Comparison of ENCODE assay signal across 23 mouse cellular contexts in the genomic region with DNA sequence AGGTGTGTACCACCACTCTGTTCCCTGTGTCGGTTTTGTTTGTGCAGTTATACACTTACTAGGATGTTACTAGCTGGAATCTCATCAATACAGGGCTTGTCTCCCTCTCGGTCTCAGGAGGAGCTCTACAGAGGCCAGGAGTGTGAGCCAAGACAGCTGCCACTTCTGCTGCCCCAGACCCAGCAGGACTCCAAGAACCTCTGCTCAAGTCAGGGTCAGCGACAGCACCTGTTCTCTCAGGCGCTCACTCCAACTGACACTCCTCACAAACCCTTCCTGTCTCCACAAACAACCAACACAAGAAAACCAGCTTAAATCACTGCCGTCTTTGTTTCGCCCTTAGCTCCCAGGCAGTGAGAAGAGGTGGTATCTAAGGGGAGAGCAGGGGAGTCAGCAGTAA. TPM values are rescaled to one million over a fixed set of nuclear protein-coding genes. Genes with fewer than 3 reads are reported as not detected.
DNase-seq lines count a peak whose midpoint lies in the region; ATAC-seq and TF ChIP-seq lines count a peak whose summit lies in the region.
"Had no signal": no experiment of that assay in that cellular context is flagged by ENCODE, and none has a peak within 500 bp of the region (broad histone marks: within the 10 kb centered on the region; RNA-seq: fewer than 3 reads in every experiment).

No protein-coding gene starts in this region.

- TF ChIP-seq POLR2A in kidney, adult 2 months (IDR thresholded peaks at IDR 0.05; ENCODE audit: low read depth, low read length): no peak
- TF ChIP-seq POLR2A in myocyte (IDR thresholded peaks at IDR 0.05; ENCODE audit: insufficient read length, low read depth): no peak

- H3K9ac ChIP-seq in hindbrain, embryonic 14.5 days: no peak overlapping the region
- H3K9ac ChIP-seq: forebrain, embryonic 13.5 days; forebrain, embryonic 15.5 days; forebrain, postnatal 0 days had no signal

- no peaks in the 10 kb centered on the region for H3K9me3 ChIP-seq in hindbrain, embryonic 14.5 days (ENCODE audit: control insufficient read depth, low read length)
- H3K9me3 ChIP-seq: forebrain, embryonic 13.5 days; forebrain, embryonic 15.5 days had no signal

- H3K79me2 ChIP-seq in myocyte (ENCODE audit: control insufficient read depth, insufficient read depth): peaks cover 78% of the 10 kb centered on the region

- H3K27ac ChIP-seq in gastrocnemius, adult 2 months: peak overlapping the region; percentile 85
- peak overlapping the region; percentile 43 for H3K27ac ChIP-seq in kidney, adult 2 months (ENCODE audit: insufficient read depth, low read depth, low read length)
- peak overlapping the region; percentile 77 for H3K27ac ChIP-seq in brown adipose tissue, adult 24 weeks (replicated peaks; ENCODE audit: low read depth, low read length)
- no peak overlapping the region for H3K27ac ChIP-seq in hindbrain, embryonic 14.5 days
- H3K27ac ChIP-seq: forebrain, embryonic 13.5 days; forebrain, embryonic 15.5 days had no signal

- ATAC-seq in hindbrain, embryonic 14.5 days (ENCODE audit: low FRiP score): no peak
- ATAC-seq: forebrain, embryonic 13.5 days; forebrain, embryonic 15.5 days; forebrain, postnatal 0 days had no signal

- no peak for TF ChIP-seq CTCF in gastrocnemius, adult 2 months (IDR thresholded peaks at IDR 0.05)
- no peak for TF ChIP-seq CTCF in kidney, adult 2 months (conservative IDR thresholded peaks at IDR 0.05; ENCODE audit: insufficient read depth, insufficient read length, low read depth, low read length)

- no peaks in the 10 kb centered on the region for H3K36me3 ChIP-seq in kidney, adult 2 months (ENCODE audit: control insufficient read depth, insufficient read depth, low read length)
- H3K36me3 ChIP-seq in myocyte (ENCODE audit: control insufficient read depth, insufficient read depth): peaks cover 14% of the 10 kb centered on the region
- H3K36me3 ChIP-seq in hindbrain, embryonic 14.5 days (replicated peaks; ENCODE audit: control insufficient read depth, insufficient read depth): peaks cover 13% of the 10 kb centered on the region

- H3K4me1 ChIP-seq in kidney, adult 2 months (ENCODE audit: control insufficient read depth, insufficient read depth, low read length): peaks cover 68% of the 10 kb centered on the region
- peaks cover 51% of the 10 kb centered on the region for H3K4me1 ChIP-seq in brown adipose tissue, adult 24 weeks (ENCODE audit: control insufficient read depth, insufficient read depth, insufficient read length, low read length)
- H3K4me1 ChIP-seq in hindbrain, embryonic 14.5 days (replicated peaks; ENCODE audit: control insufficient read depth, insufficient read depth, low read length): no peaks in the 10 kb centered on the region
- H3K4me1 ChIP-seq: forebrain, embryonic 13.5 days; forebrain, embryonic 15.5 days had no signal

- 71% methylated on average over 6 of the region's 6 CpGs for WGBS in kidney, adult 2 months
- WGBS in hindbrain, embryonic 14.5 days: 92% methylated on average over 6 of the region's 6 CpGs

- H3K4me2 ChIP-seq in myocyte (ENCODE audit: low read depth): no peak overlapping the region
- H3K4me2 ChIP-seq in hindbrain, embryonic 14.5 days (replicated peaks): no peak overlapping the region
- H3K4me2 ChIP-seq: forebrain, embryonic 13.5 days; forebrain, embryonic 15.5 days had no signal

- H3ac ChIP-seq in myocyte (ENCODE audit: control insufficient read depth, insufficient read length): no peak overlapping the region

- intact Hi-C loops in gastrocnemius, adult 2 months (cut with DNase I): no loop called here
- intact Hi-C loops in gastrocnemius, postnatal 14 days (cut with DNase I; ENCODE audit: low total_unique reads): no loop called here

- no peaks in the 10 kb centered on the region for H3K27me3 ChIP-seq in kidney, adult 2 months (replicated peaks; ENCODE audit: control insufficient read depth, insufficient read depth, low read length)
- H3K27me3 ChIP-seq in myocyte (ENCODE audit: control insufficient read depth, insufficient read depth, insufficient read length): no peaks in the 10 kb centered on the region
- no peaks in the 10 kb centered on the region for H3K27me3 ChIP-seq in hindbrain, embryonic 14.5 days (ENCODE audit: control insufficient read depth, insufficient read depth, low read length)
- H3K27me3 ChIP-seq: forebrain, embryonic 13.5 days; forebrain, embryonic 15.5 days had no signal

- no peak overlapping the region for H3K4me3 ChIP-seq in gastrocnemius, adult 2 months
- H3K4me3 ChIP-seq in kidney, adult 2 months (ENCODE audit: insufficient read depth, low read depth, low read length): no peak overlapping the region
- no peak overlapping the region for H3K4me3 ChIP-seq in brown adipose tissue, adult 24 weeks (ENCODE audit: insufficient read depth, low read depth, low read length)
- H3K4me3 ChIP-seq in myocyte: no peak overlapping the region
- no peak overlapping the region for H3K4me3 ChIP-seq in hindbrain, embryonic 14.5 days (replicated peaks; ENCODE audit: low read length)
- H3K4me3 ChIP-seq: forebrain, embryonic 13.5 days; forebrain, embryonic 15.5 days had no signal

- DNase-seq in gastrocnemius, adult 2 months: peak; percentile 69
- DNase-seq in gastrocnemius, postnatal 14 days: no peak
- DNase-seq in kidney, adult 2 months: no peak
- no peak for DNase-seq in kidney, postnatal 25 days
- DNase-seq in thymus, postnatal 0 days (ENCODE audit: low spot score): no peak
- DNase-seq in hindbrain, embryonic 14.5 days (ENCODE audit: low spot score): no peak
- DNase-seq: adrenal gland, adult 2 months; adrenal gland, postnatal 10 days; adrenal gland, postnatal 25 days; cerebellum, adult 11-12 months; cerebellum, adult 2 months; cerebellum, adult 9-10 months; cerebellum, postnatal 10 days; cerebellum, postnatal 25 days; forebrain, postnatal 0 days had no signal

TF ChIP-seq in myocyte, 11 proteins besides CTCF, POLR2A, EP300 and RAD21:
- TF ChIP-seq USF1 (IDR thresholded peaks at IDR 0.05; ENCODE audit: low read depth) (no peak), MYOG (IDR thresholded peaks at IDR 0.05; ENCODE audit: control insufficient read depth in 1 of 3, insufficient read depth in 1 of 3, insufficient read length in 2 of 3, low read depth in 2 of 3) (peak in 2 of 3 experiments; percentile 53 to 89), TCF12 (IDR thresholded peaks at IDR 0.05; ENCODE audit: insufficient read depth, poor library complexity, severe bottlenecking) (peak; percentile 40), REST (IDR thresholded peaks at IDR 0.05; ENCODE audit: insufficient read depth, insufficient read length) (no peak), MYOD1 (IDR thresholded peaks at IDR 0.05; ENCODE audit: control insufficient read depth in 1 of 3, insufficient read length in 2 of 3, low read depth in 2 of 3) (peak in 2 of 3 experiments; percentile 71 to 84), TCF3 (IDR thresholded peaks at IDR 0.05; ENCODE audit: insufficient read length, low read depth) (peak; percentile 17)

RNA-seq across cellular contexts. Expression of gene Rab5c, which starts 9.4 kb away (rescaled TPM):
- 10 to 100 TPM; 37.6 to 40.9 TPM for total RNA-seq in gastrocnemius, adult 2 months (2021)
- total RNA-seq in gastrocnemius, postnatal 14 days (2021): 10 to 100 TPM; 49.1 to 49.4 TPM
- 445 and 472 TPM in 2 replicates for polyA plus RNA-seq in kidney, adult 2 months (2012; rRNA removed)
- 148 and 163 TPM in 2 replicates for polyA plus RNA-seq in brown adipose tissue, adult 24 weeks (2012; ENCODE audit: insufficient read depth, insufficient read length, missing spikeins)
- polyA plus RNA-seq in myocyte (2012; fragmentation: generic; extraction: Trizol): 128 TPM
- 35.8 and 38.6 TPM in 2 replicates for polyA plus RNA-seq in thymus, postnatal 0 days (2015; fragmentation: Nextera tagmentation; extraction: Ambion mirVana)
- 80.5 and 105 TPM in 2 replicates for polyA plus RNA-seq in hindbrain, embryonic 14.5 days (2014; fragmentation: Nextera tagmentation; extraction: Ambion mirVana)

RNA-seq across cellular contexts. Expression of gene Hspb9, which starts 15.0 kb away (rescaled TPM):
- not detected for total RNA-seq in gastrocnemius, adult 2 months (2021)
- not detected for total RNA-seq in gastrocnemius, postnatal 14 days (2021)
- 0.48 and 0.49 TPM in 2 replicates for polyA plus RNA-seq in kidney, adult 2 months (2012; rRNA removed)
- not detected in 2 replicates for polyA plus RNA-seq in brown adipose tissue, adult 24 weeks (2012; ENCODE audit: insufficient read depth, insufficient read length, missing spikeins)
- polyA plus RNA-seq in myocyte (2012; fragmentation: generic; extraction: Trizol): 0.23 TPM
- polyA plus RNA-seq in thymus, postnatal 0 days (2015; fragmentation: Nextera tagmentation; extraction: Ambion mirVana): 0.18 TPM in 1 of 2 replicates, not detected in the other
- not detected in 2 replicates for polyA plus RNA-seq in hindbrain, embryonic 14.5 days (2014; fragmentation: Nextera tagmentation; extraction: Ambion mirVana)
- total RNA-seq: adrenal gland, adult 2 months; adrenal gland, postnatal 25 days; forebrain, postnatal 0 days had no signal
- polyA plus RNA-seq: adrenal gland, adult 2 months; brain, embryonic 14.5 days; cerebellum, adult 2 months; embryonic facial prominence, embryonic 11.5 days; embryonic facial prominence, embryonic 14.5 days; forebrain, embryonic 13.5 days had no signal

RNA-seq across cellular contexts. Expression of gene Kat2a, which starts 16.3 kb away (rescaled TPM):
- total RNA-seq in gastrocnemius, adult 2 months (2021): 10 to 100 TPM; 11.9 to 12.1 TPM
- total RNA-seq in gastrocnemius, postnatal 14 days (2021): 10 to 100 TPM; 11.2 to 12.5 TPM
- polyA plus RNA-seq in kidney, adult 2 months (2012; rRNA removed): 25.9 and 29.0 TPM in 2 replicates
- 6.9 and 8.4 TPM in 2 replicates for polyA plus RNA-seq in brown adipose tissue, adult 24 weeks (2012; ENCODE audit: insufficient read depth, insufficient read length, missing spikeins)
- 29.9 TPM for polyA plus RNA-seq in myocyte (2012; fragmentation: generic; extraction: Trizol)
- polyA plus RNA-seq in thymus, postnatal 0 days (2015; fragmentation: Nextera tagmentation; extraction: Ambion mirVana): 33.2 and 39.3 TPM in 2 replicates
- 57.8 and 64.1 TPM in 2 replicates for polyA plus RNA-seq in hindbrain, embryonic 14.5 days (2014; fragmentation: Nextera tagmentation; extraction: Ambion mirVana)

RNA-seq across cellular contexts. Expression of gene Dhx58, which starts 24.5 kb away (rescaled TPM):
- under 1 TPM; 0.38 to 0.39 TPM for total RNA-seq in gastrocnemius, adult 2 months (2021)
- under 1 TPM; 0.35 to 0.39 TPM for total RNA-seq in gastrocnemius, postnatal 14 days (2021)
- 3.7 and 6.2 TPM in 2 replicates for polyA plus RNA-seq in kidney, adult 2 months (2012; rRNA removed)
- polyA plus RNA-seq in brown adipose tissue, adult 24 weeks (2012; ENCODE audit: insufficient read depth, insufficient read length, missing spikeins): 3.6 and 6.4 TPM in 2 replicates
- polyA plus RNA-seq in myocyte (2012; fragmentation: generic; extraction: Trizol): 0.40 TPM
- polyA plus RNA-seq in thymus, postnatal 0 days (2015; fragmentation: Nextera tagmentation; extraction: Ambion mirVana): 10.2 and 10.7 TPM in 2 replicates
- polyA plus RNA-seq in hindbrain, embryonic 14.5 days (2014; fragmentation: Nextera tagmentation; extraction: Ambion mirVana): 0.85 and 1.7 TPM in 2 replicates

RNA-seq across cellular contexts. Expression of gene Kcnh4, which starts 31.1 kb away (rescaled TPM):
- total RNA-seq in gastrocnemius, adult 2 months (2021): not detected
- not detected for total RNA-seq in gastrocnemius, postnatal 14 days (2021)
- 0.04 and 0.08 TPM in 2 replicates for polyA plus RNA-seq in kidney, adult 2 months (2012; rRNA removed)
- polyA plus RNA-seq in brown adipose tissue, adult 24 weeks (2012; ENCODE audit: insufficient read depth, insufficient read length, missing spikeins): not detected in 2 replicates
- 0.05 TPM for polyA plus RNA-seq in myocyte (2012; fragmentation: generic; extraction: Trizol)
- 0.03 TPM in 1 of 2 replicates, not detected in the other for polyA plus RNA-seq in thymus, postnatal 0 days (2015; fragmentation: Nextera tagmentation; extraction: Ambion mirVana)
- 7.6 and 8.8 TPM in 2 replicates for polyA plus RNA-seq in hindbrain, embryonic 14.5 days (2014; fragmentation: Nextera tagmentation; extraction: Ambion mirVana)
- polyA plus RNA-seq: C2C12 had no signal
